9 mouse cellular contexts compared by ENCODE assay signal in the genomic region with DNA sequence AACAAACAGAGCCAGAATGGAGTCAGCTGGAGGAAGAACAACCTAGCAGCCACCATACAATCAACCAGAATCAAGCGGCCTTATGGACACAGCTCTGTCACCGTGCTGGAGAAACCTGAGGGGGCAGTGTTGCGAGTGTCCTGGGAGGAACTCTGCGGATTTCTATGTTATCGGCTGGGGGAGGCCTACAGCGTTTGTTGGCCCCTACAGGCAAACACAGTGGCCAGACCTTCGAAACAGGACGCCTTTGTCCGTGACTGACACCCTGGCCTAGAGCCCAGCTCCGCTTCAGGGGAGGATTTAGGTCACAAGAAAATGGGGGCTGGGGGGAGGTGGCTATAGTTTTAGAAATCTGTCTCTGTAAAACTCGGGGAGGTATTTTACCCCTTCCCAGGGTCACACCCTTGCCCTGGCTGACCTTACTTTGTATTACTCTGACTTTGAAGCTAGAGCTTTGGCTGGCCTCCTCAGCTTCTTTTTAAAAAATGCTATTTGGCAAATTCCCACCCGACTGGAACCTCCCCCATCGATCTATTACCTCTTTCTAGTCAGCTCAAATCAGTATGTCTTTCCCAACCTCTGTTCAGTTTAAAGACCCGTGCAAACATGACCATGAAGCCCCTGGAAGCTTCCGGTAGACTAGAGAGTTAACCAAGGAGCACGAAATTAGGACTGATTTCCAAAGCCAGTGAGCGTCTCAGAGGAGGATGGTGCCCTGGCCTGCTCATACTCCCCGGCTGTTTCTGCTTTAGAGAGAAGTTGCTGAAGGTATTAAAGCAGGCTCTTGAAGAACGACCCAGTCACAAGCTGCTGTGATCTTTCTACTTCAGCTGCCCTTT. TPM values are rescaled to one million over a fixed set of nuclear protein-coding genes. Genes with fewer than 3 reads are reported as not detected.
DNase-seq lines count a peak whose midpoint lies in the region; ATAC-seq and TF ChIP-seq lines count a peak whose summit lies in the region.
"Had no signal": no experiment of that assay in that cellular context is flagged by ENCODE, and none has a peak within 500 bp of the region (broad histone marks: within the 10 kb centered on the region; RNA-seq: fewer than 3 reads in every experiment).

No protein-coding gene starts in this region.

- H3K9ac ChIP-seq in heart, embryonic 12.5 days, result no peak overlapping the region
- H3K9ac ChIP-seq in kidney, embryonic 14.5 days (ENCODE audit: low read depth, low read length), result no peak overlapping the region
- H3K9ac ChIP-seq in liver, embryonic 11.5 days (ENCODE audit: low read depth, low read length), result no peak overlapping the region
- H3K9ac ChIP-seq in neural tube, embryonic 12.5 days, result no peak overlapping the region

- H3K4me1 ChIP-seq in embryonic facial prominence, embryonic 10.5 days, result peaks cover 33% of the 10 kb centered on the region
- peaks cover 27% of the 10 kb centered on the region for H3K4me1 ChIP-seq in heart, embryonic 12.5 days (replicated peaks)
- H3K4me1 ChIP-seq in kidney, embryonic 14.5 days (ENCODE audit: control insufficient read depth, insufficient read depth, low read length), result peaks cover 7% of the 10 kb centered on the region; the same call in 1 of the 2 replicates
- H3K4me1 ChIP-seq in liver, embryonic 11.5 days (replicated peaks; ENCODE audit: control insufficient read depth, insufficient read depth, low read length), result peaks cover 8% of the 10 kb centered on the region
- H3K4me1 ChIP-seq in neural tube, embryonic 12.5 days, result peaks cover 25% of the 10 kb centered on the region

- intact Hi-C loops in gastrocnemius, adult 2 months (cut with DNase I), result loop anchor here (1.0 to 10.0 kb wide), 5 partner anchors 78 to 741 kb away; a partner anchor contains a TSS

- peak; percentile 59; the same call in 1 of the 2 replicates for ATAC-seq in heart, embryonic 12.5 days (ENCODE audit: insufficient number of reproducible peaks, low FRiP score)
- ATAC-seq in kidney, embryonic 14.5 days (ENCODE audit: low FRiP score, low TSS enrichment), result peak; percentile 51; the same call in 1 of the 2 replicates
- ATAC-seq in liver, embryonic 11.5 days (replicated peaks; ENCODE audit: low FRiP score), result 0 out of 2 replicates have a peak, but pooled peaks have one; percentile 44
- ATAC-seq in neural tube, embryonic 12.5 days (ENCODE audit: low FRiP score, low read depth), result peak; percentile 48
- no peak for ATAC-seq in granulocyte monocyte progenitor cell, adult 5-6 weeks (replicated peaks; ENCODE audit: poor library complexity, severe bottlenecking)

- no peaks in the 10 kb centered on the region for H3K36me3 ChIP-seq in embryonic facial prominence, embryonic 10.5 days (replicated peaks)
- H3K36me3 ChIP-seq in heart, embryonic 12.5 days, result no peaks in the 10 kb centered on the region
- no peaks in the 10 kb centered on the region for H3K36me3 ChIP-seq in kidney, embryonic 14.5 days (ENCODE audit: control insufficient read depth, insufficient read depth, low read length)
- no peaks in the 10 kb centered on the region for H3K36me3 ChIP-seq in liver, embryonic 11.5 days (ENCODE audit: control insufficient read depth, insufficient read depth, low read length)
- H3K36me3 ChIP-seq in neural tube, embryonic 12.5 days, result no peaks in the 10 kb centered on the region

- H3K27ac ChIP-seq in gastrocnemius, adult 2 months, result peak overlapping the region; percentile 75
- peak overlapping the region; percentile 15; the same call in 1 of the 2 replicates for H3K27ac ChIP-seq in embryonic facial prominence, embryonic 10.5 days (replicated peaks)
- H3K27ac ChIP-seq in heart, embryonic 12.5 days (ENCODE audit: poor library complexity, severe bottlenecking), result peak overlapping the region; percentile 61
- H3K27ac ChIP-seq in kidney, embryonic 14.5 days (ENCODE audit: low read depth, low read length), result peak overlapping the region; percentile 3; the same call in 1 of the 2 replicates
- no peak overlapping the region for H3K27ac ChIP-seq in liver, embryonic 11.5 days (ENCODE audit: low read depth, low read length)
- no peak overlapping the region for H3K27ac ChIP-seq in neural tube, embryonic 12.5 days

- WGBS in embryonic facial prominence, embryonic 10.5 days, result 22% methylated on average over 19 of the region's 19 CpGs
- 25% methylated on average over 19 of the region's 19 CpGs for WGBS in heart, embryonic 12.5 days
- 17% methylated on average over 19 of the region's 19 CpGs for WGBS in kidney, embryonic 14.5 days
- 36% methylated on average over 19 of the region's 19 CpGs for WGBS in liver, embryonic 11.5 days
- 13% methylated on average over 19 of the region's 19 CpGs for WGBS in neural tube, embryonic 12.5 days

- peak overlapping the region; percentile 58 for H3K4me3 ChIP-seq in gastrocnemius, adult 2 months
- peak overlapping the region; percentile 3; the same call in 1 of the 2 replicates for H3K4me3 ChIP-seq in embryonic facial prominence, embryonic 10.5 days
- H3K4me3 ChIP-seq in heart, embryonic 12.5 days, result no peak overlapping the region
- H3K4me3 ChIP-seq in kidney, embryonic 14.5 days (ENCODE audit: low read length), result no peak overlapping the region
- H3K4me3 ChIP-seq in liver, embryonic 11.5 days (ENCODE audit: low read depth, low read length), result no peak overlapping the region
- no peak overlapping the region for H3K4me3 ChIP-seq in neural tube, embryonic 12.5 days

- peak overlapping the region; percentile 26 for H3K4me2 ChIP-seq in heart, embryonic 12.5 days
- no peak overlapping the region for H3K4me2 ChIP-seq in kidney, embryonic 14.5 days (replicated peaks; ENCODE audit: low read depth, low read length)
- H3K4me2 ChIP-seq in liver, embryonic 11.5 days, result no peak overlapping the region
- peak overlapping the region; percentile 22 for H3K4me2 ChIP-seq in neural tube, embryonic 12.5 days (replicated peaks)

- no peaks in the 10 kb centered on the region for H3K9me3 ChIP-seq in embryonic facial prominence, embryonic 10.5 days
- no peaks in the 10 kb centered on the region for H3K9me3 ChIP-seq in heart, embryonic 12.5 days (replicated peaks)
- no peaks in the 10 kb centered on the region for H3K9me3 ChIP-seq in kidney, embryonic 14.5 days (ENCODE audit: control insufficient read depth, low read length)
- H3K9me3 ChIP-seq in liver, embryonic 11.5 days (ENCODE audit: control insufficient read depth, low read length), result no peaks in the 10 kb centered on the region
- H3K9me3 ChIP-seq in neural tube, embryonic 12.5 days, result no peaks in the 10 kb centered on the region

- DNase-seq in gastrocnemius, adult 2 months, result peak; percentile 62
- no peak for DNase-seq in gastrocnemius, adult 8-10 months (ENCODE audit: low spot score in 2 of 2)
- peak; percentile 68 for DNase-seq in embryonic facial prominence, embryonic 10.5 days (ENCODE audit: low spot score)
- DNase-seq in liver, embryonic 11.5 days (ENCODE audit: low spot score), result peak; percentile 35

- H3K27me3 ChIP-seq in embryonic facial prominence, embryonic 10.5 days (replicated peaks; ENCODE audit: low read depth, poor library complexity, severe bottlenecking), result peaks cover 25% of the 10 kb centered on the region
- H3K27me3 ChIP-seq in heart, embryonic 12.5 days (replicated peaks), result peaks cover 10% of the 10 kb centered on the region; the same call in 1 of the 2 replicates
- no peaks in the 10 kb centered on the region for H3K27me3 ChIP-seq in kidney, embryonic 14.5 days (ENCODE audit: control insufficient read depth, insufficient read depth, low read length)
- 0 out of 2 replicates have a peak, but pooled peaks cover 2% of the 10 kb centered on the region for H3K27me3 ChIP-seq in liver, embryonic 11.5 days (replicated peaks; ENCODE audit: control insufficient read depth, insufficient read depth, low read length)
- H3K27me3 ChIP-seq in neural tube, embryonic 12.5 days (replicated peaks), result no peaks in the 10 kb centered on the region

- peak; percentile 54 for TF ChIP-seq CTCF in gastrocnemius, adult 2 months (IDR thresholded peaks at IDR 0.05)

RNA-seq across cellular contexts. Expression of a gene that starts 11.6 kb away (rescaled TPM):
- not detected for total RNA-seq in gastrocnemius, adult 2 months (2021)
- not detected for total RNA-seq in gastrocnemius, adult 8-10 months (2022)
- not detected in 2 replicates for polyA plus RNA-seq in embryonic facial prominence, embryonic 10.5 days (2016; fragmentation: Nextera tagmentation; extraction: Ambion mirVana)
- not detected in 2 replicates for polyA plus RNA-seq in heart, embryonic 12.5 days (2016; fragmentation: Nextera tagmentation; extraction: Ambion mirVana)
- polyA plus RNA-seq in kidney, embryonic 14.5 days (2014; fragmentation: Nextera tagmentation; extraction: Ambion mirVana), result not detected in 2 replicates
- not detected in 2 replicates for polyA plus RNA-seq in liver, embryonic 11.5 days (2014; fragmentation: Nextera tagmentation; extraction: Ambion mirVana)
- not detected in 2 replicates for polyA plus RNA-seq in neural tube, embryonic 12.5 days (2016; fragmentation: Nextera tagmentation; extraction: Ambion mirVana)
- not detected in 2 replicates for total RNA-seq in granulocyte monocyte progenitor cell, adult 5-6 weeks (2014; fragmentation: Nextera tagmentation)
- not detected in 2 replicates for total RNA-seq in granulocyte monocyte progenitor cell, adult 5-6 weeks (2017)
- total RNA-seq: layer of hippocampus, postnatal 25 days had no signal

RNA-seq across cellular contexts. Expression of a gene that starts 42.2 kb away (rescaled TPM):
- not detected for total RNA-seq in gastrocnemius, adult 2 months (2021)
- total RNA-seq in gastrocnemius, adult 8-10 months (2022), result not detected
- not detected in 2 replicates for polyA plus RNA-seq in embryonic facial prominence, embryonic 10.5 days (2016; fragmentation: Nextera tagmentation; extraction: Ambion mirVana)
- not detected in 2 replicates for polyA plus RNA-seq in heart, embryonic 12.5 days (2016; fragmentation: Nextera tagmentation; extraction: Ambion mirVana)
- polyA plus RNA-seq in kidney, embryonic 14.5 days (2014; fragmentation: Nextera tagmentation; extraction: Ambion mirVana), result not detected in 2 replicates
- not detected in 2 replicates for polyA plus RNA-seq in liver, embryonic 11.5 days (2014; fragmentation: Nextera tagmentation; extraction: Ambion mirVana)
- polyA plus RNA-seq in neural tube, embryonic 12.5 days (2016; fragmentation: Nextera tagmentation; extraction: Ambion mirVana), result not detected in 2 replicates
- total RNA-seq in granulocyte monocyte progenitor cell, adult 5-6 weeks (2014; fragmentation: Nextera tagmentation), result not detected in 2 replicates
- not detected in 2 replicates for total RNA-seq in granulocyte monocyte progenitor cell, adult 5-6 weeks (2017)

RNA-seq across cellular contexts. Expression of a gene that starts 57.4 kb away (rescaled TPM):
- total RNA-seq in gastrocnemius, adult 2 months (2021), result 100 to 1,000 TPM; 168 to 172 TPM
- 100 to 1,000 TPM; 149 to 182 (median 166) TPM for total RNA-seq in gastrocnemius, adult 8-10 months (2022)
- polyA plus RNA-seq in embryonic facial prominence, embryonic 10.5 days (2016; fragmentation: Nextera tagmentation; extraction: Ambion mirVana), result 11.9 and 13.1 TPM in 2 replicates
- polyA plus RNA-seq in heart, embryonic 12.5 days (2016; fragmentation: Nextera tagmentation; extraction: Ambion mirVana), result 28.4 and 32.6 TPM in 2 replicates
- polyA plus RNA-seq in kidney, embryonic 14.5 days (2014; fragmentation: Nextera tagmentation; extraction: Ambion mirVana), result 19.5 and 22.4 TPM in 2 replicates
- polyA plus RNA-seq in liver, embryonic 11.5 days (2014; fragmentation: Nextera tagmentation; extraction: Ambion mirVana), result 5.2 and 6.5 TPM in 2 replicates
- 12.8 and 14.3 TPM in 2 replicates for polyA plus RNA-seq in neural tube, embryonic 12.5 days (2016; fragmentation: Nextera tagmentation; extraction: Ambion mirVana)
- total RNA-seq in granulocyte monocyte progenitor cell, adult 5-6 weeks (2014; fragmentation: Nextera tagmentation), result 2.8 and 5.4 TPM in 2 replicates
- total RNA-seq in granulocyte monocyte progenitor cell, adult 5-6 weeks (2017), result 2.0 and 3.1 TPM in 2 replicates

Comparison
In these comparisons a context has a peak if more than half of its experiments do, and no peak if none do; other contexts are left out.
1. DNase-seq: peak in gastrocnemius, adult 2 months (single experiment), embryonic facial prominence, embryonic 10.5 days (single experiment) and liver, embryonic 11.5 days (single experiment); none in gastrocnemius, adult 8-10 months (0 of 2).
2. H3K27ac ChIP-seq: peak in gastrocnemius, adult 2 months (single experiment), embryonic facial prominence, embryonic 10.5 days (single experiment), heart, embryonic 12.5 days (single experiment) and kidney, embryonic 14.5 days (single experiment); none in liver, embryonic 11.5 days (single experiment) and neural tube, embryonic 12.5 days (single experiment).
3. H3K4me3 ChIP-seq: peak in gastrocnemius, adult 2 months (single experiment) and embryonic facial prominence, embryonic 10.5 days (single experiment); none in heart, embryonic 12.5 days (single experiment), kidney, embryonic 14.5 days (single experiment), liver, embryonic 11.5 days (single experiment) and neural tube, embryonic 12.5 days (single experiment).
4. H3K4me2 ChIP-seq: peak in heart, embryonic 12.5 days (single experiment) and neural tube, embryonic 12.5 days (single experiment); none in kidney, embryonic 14.5 days (single experiment) and liver, embryonic 11.5 days (single experiment).